ENCODE assay signal across 17 mouse cellular contexts in genomic region chr13:48383580-48384445, GRCm38 (mm10).
DNase-seq lines count a peak whose midpoint lies in the region; ATAC-seq and TF ChIP-seq lines count a peak whose summit lies in the region.
"Had no signal": no experiment of that assay in that cellular context is flagged by ENCODE, and none has a peak within 500 bp of the region (broad histone marks: within the 10 kb centered on the region; RNA-seq: fewer than 3 reads in every experiment).

No protein-coding gene starts in this region.

- peak; percentile 56; the same call in 1 of the 2 replicates for ATAC-seq in forebrain, embryonic 11.5 days (replicated peaks; ENCODE audit: low FRiP score)
- peak; percentile 79 for ATAC-seq in hindbrain, embryonic 13.5 days (ENCODE audit: low FRiP score)
- peak; percentile 51; the same call in 1 of the 2 replicates for ATAC-seq in midbrain, embryonic 16.5 days
- ATAC-seq in liver, embryonic 11.5 days (replicated peaks; ENCODE audit: low FRiP score): no peak

- WGBS in forebrain, embryonic 11.5 days: 58% methylated on average over 13 of the region's 13 CpGs
- WGBS in hindbrain, embryonic 13.5 days: 39% methylated on average over 13 of the region's 13 CpGs
- WGBS in midbrain, embryonic 16.5 days: 28% methylated on average over 13 of the region's 13 CpGs
- WGBS in liver, embryonic 11.5 days: 81% methylated on average over 13 of the region's 13 CpGs

- H3K9ac ChIP-seq in forebrain, embryonic 11.5 days (ENCODE audit: low read length): no peak overlapping the region
- H3K9ac ChIP-seq in hindbrain, embryonic 13.5 days: peak overlapping the region; percentile 36; the same call in 1 of the 2 replicates
- H3K9ac ChIP-seq in midbrain, embryonic 16.5 days (ENCODE audit: low read depth, low read length): no peak overlapping the region
- no peak overlapping the region for H3K9ac ChIP-seq in liver, embryonic 11.5 days (ENCODE audit: low read depth, low read length)
- H3K9ac ChIP-seq: heart, embryonic 13.5 days; liver, embryonic 14.5 days had no signal

- TF ChIP-seq CTCF in brain, embryonic 14.5 days (IDR thresholded peaks at IDR 0.05; ENCODE audit: borderline replicate concordance, extremely low read depth, insufficient read depth, insufficient read length): no peak

- no peak overlapping the region for H3K4me3 ChIP-seq in forebrain, embryonic 11.5 days (ENCODE audit: low read depth, low read length)
- no peak overlapping the region for H3K4me3 ChIP-seq in hindbrain, embryonic 13.5 days
- H3K4me3 ChIP-seq in midbrain, embryonic 16.5 days (ENCODE audit: low read depth, low read length): no peak overlapping the region
- no peak overlapping the region for H3K4me3 ChIP-seq in liver, embryonic 11.5 days (ENCODE audit: low read depth, low read length)
- H3K4me3 ChIP-seq: heart, embryonic 13.5 days had no signal

- H3K4me1 ChIP-seq in forebrain, embryonic 11.5 days (replicated peaks; ENCODE audit: control insufficient read depth, insufficient read depth, low read length): peaks cover 2% of the 10 kb centered on the region; the same call in 1 of the 2 replicates
- peaks cover 27% of the 10 kb centered on the region for H3K4me1 ChIP-seq in hindbrain, embryonic 13.5 days (replicated peaks)
- H3K4me1 ChIP-seq in midbrain, embryonic 16.5 days (ENCODE audit: control insufficient read depth, insufficient read depth, low read length): peaks cover 18% of the 10 kb centered on the region
- no peaks in the 10 kb centered on the region for H3K4me1 ChIP-seq in liver, embryonic 11.5 days (replicated peaks; ENCODE audit: control insufficient read depth, insufficient read depth, low read length)
- H3K4me1 ChIP-seq: heart, embryonic 13.5 days had no signal

- H3K36me3 ChIP-seq in forebrain, embryonic 11.5 days (ENCODE audit: control insufficient read depth, insufficient read depth, low read length): no peaks in the 10 kb centered on the region
- H3K36me3 ChIP-seq in hindbrain, embryonic 13.5 days: no peaks in the 10 kb centered on the region
- no peaks in the 10 kb centered on the region for H3K36me3 ChIP-seq in midbrain, embryonic 16.5 days (ENCODE audit: control insufficient read depth, insufficient read depth, low read length)
- H3K36me3 ChIP-seq in liver, embryonic 11.5 days (ENCODE audit: control insufficient read depth, insufficient read depth, low read length): no peaks in the 10 kb centered on the region
- H3K36me3 ChIP-seq: heart, embryonic 13.5 days had no signal

- H3K27me3 ChIP-seq in forebrain, embryonic 11.5 days (ENCODE audit: control insufficient read depth, insufficient read depth, low read length): no peaks in the 10 kb centered on the region
- H3K27me3 ChIP-seq in hindbrain, embryonic 13.5 days: no peaks in the 10 kb centered on the region
- H3K27me3 ChIP-seq in midbrain, embryonic 16.5 days (ENCODE audit: control insufficient read depth, insufficient read depth, low read depth, low read length): no peaks in the 10 kb centered on the region
- H3K27me3 ChIP-seq in liver, embryonic 11.5 days (replicated peaks; ENCODE audit: control insufficient read depth, insufficient read depth, low read length): no peaks in the 10 kb centered on the region
- H3K27me3 ChIP-seq: heart, embryonic 13.5 days had no signal

- no peaks in the 10 kb centered on the region for H3K9me3 ChIP-seq in forebrain, embryonic 11.5 days (ENCODE audit: control insufficient read depth, low read length)
- H3K9me3 ChIP-seq in hindbrain, embryonic 13.5 days: no peaks in the 10 kb centered on the region
- no peaks in the 10 kb centered on the region for H3K9me3 ChIP-seq in midbrain, embryonic 16.5 days (replicated peaks; ENCODE audit: control insufficient read depth, low read length, poor library complexity, severe bottlenecking)
- H3K9me3 ChIP-seq in liver, embryonic 11.5 days (ENCODE audit: control insufficient read depth, low read length): no peaks in the 10 kb centered on the region
- H3K9me3 ChIP-seq: heart, embryonic 13.5 days had no signal

- TF ChIP-seq POLR2A in brain, embryonic 14.5 days (IDR thresholded peaks at IDR 0.05; ENCODE audit: borderline replicate concordance, extremely low read depth, insufficient read depth, insufficient read length, poor library complexity, severe bottlenecking): no peak

- no peak overlapping the region for H3K4me2 ChIP-seq in forebrain, embryonic 11.5 days (ENCODE audit: low read depth, low read length, severe bottlenecking)
- peak overlapping the region; percentile 4; the same call in 1 of the 2 replicates for H3K4me2 ChIP-seq in hindbrain, embryonic 13.5 days
- peak overlapping the region; percentile 13 for H3K4me2 ChIP-seq in midbrain, embryonic 16.5 days (ENCODE audit: low read length)
- no peak overlapping the region for H3K4me2 ChIP-seq in liver, embryonic 11.5 days
- H3K4me2 ChIP-seq: heart, embryonic 13.5 days had no signal

- H3K27ac ChIP-seq in forebrain, embryonic 11.5 days (ENCODE audit: low read depth, low read length): peak overlapping the region; percentile 38; the same call in 1 of the 2 replicates
- peak overlapping the region; percentile 89 for H3K27ac ChIP-seq in hindbrain, embryonic 13.5 days
- peak overlapping the region; percentile 73 for H3K27ac ChIP-seq in midbrain, embryonic 16.5 days (ENCODE audit: low read length)
- no peak overlapping the region for H3K27ac ChIP-seq in liver, embryonic 11.5 days (ENCODE audit: low read depth, low read length)
- H3K27ac ChIP-seq: heart, embryonic 13.5 days; liver, embryonic 14.5 days had no signal

- peak; percentile 92 for DNase-seq in brain, embryonic 14.5 days (ENCODE audit: low read depth)
- DNase-seq in forebrain, embryonic 11.5 days (ENCODE audit: low spot score): no peak
- DNase-seq in urinary bladder, postnatal 25 days (ENCODE audit: low spot score): no peak
- DNase-seq in liver, embryonic 11.5 days (ENCODE audit: low spot score): no peak
- DNase-seq in adrenal gland, adult 2 months: no peak
- DNase-seq: adrenal gland, postnatal 36 days; heart, postnatal 4 days; kidney, adult 8-10 months; kidney, postnatal 36 days; layer of hippocampus, postnatal 36 days; left cerebral cortex, postnatal 4 days; lung, postnatal 14 days; right cerebral cortex, adult 18-20 months had no signal

Comparison
In these comparisons a context has a peak if more than half of its experiments do, and no peak if none do; other contexts are left out.
1. H3K4me2 ChIP-seq: peak in hindbrain, embryonic 13.5 days (single experiment) and midbrain, embryonic 16.5 days (single experiment); none in forebrain, embryonic 11.5 days (single experiment) and liver, embryonic 11.5 days (single experiment).